Mouse (Mus musculus): ENCODE results near the gene Cyren.

The Cyren gene

GRCm38 (mm10) chr6:34877509-34878321 is at the start of gene Cyren:
Gene Cyren (minus strand): TSS chr6:34878060.
- DNase-seq (ENCODE audit: low read depth): peak; percentile 96

GRCm38 (mm10) chr6:34927594-34927993 is 49.7 kb upstream of the Cyren start:
- no peak for DNase-seq (ENCODE audit: low read depth)

- peak; percentile 79 for DNase-seq (ENCODE audit: low read depth)
Measured at GRCm38 (mm10) chr6:34927156-34927555, 49.3 kb upstream of the Cyren start.

GRCm38 (mm10) chr6:34921941-34922340 is 44.1 kb upstream of the Cyren start:
- peak; percentile 70 for DNase-seq (ENCODE audit: low read depth)

- no peak for DNase-seq (ENCODE audit: low read depth)
Measured at GRCm38 (mm10) chr6:34920631-34921030, 42.8 kb upstream of the Cyren start.

GRCm38 (mm10) chr6:34919956-34920355 is 42.1 kb upstream of the Cyren start, which contains the start of gene Stra8:
Gene Stra8 (plus strand): TSS chr6:34920163.
- no peak for DNase-seq (ENCODE audit: low read depth)

- no peak for DNase-seq (ENCODE audit: low read depth)
Measured at GRCm38 (mm10) chr6:34919146-34919545, 41.3 kb upstream of the Cyren start.

GRCm38 (mm10) chr6:34914462-34914861 is 36.6 kb upstream of the Cyren start:
- no peak for DNase-seq (ENCODE audit: low read depth)

- DNase-seq (ENCODE audit: low read depth): no peak
Measured at GRCm38 (mm10) chr6:34913341-34914040, 35.6 kb upstream of the Cyren start.

- DNase-seq (ENCODE audit: low read depth): peak; percentile 97
Measured at GRCm38 (mm10) chr6:34910371-34911219, 32.7 kb upstream of the Cyren start, which contains the start of gene Wdr91. Gene Wdr91 (minus strand): TSS chr6:34910876.

GRCm38 (mm10) chr6:34909631-34910345 is 31.9 kb upstream of the Cyren start:
- DNase-seq (ENCODE audit: low read depth): no peak

- DNase-seq (ENCODE audit: low read depth): no peak
Measured at GRCm38 (mm10) chr6:34907696-34908260, 29.9 kb upstream of the Cyren start.

GRCm38 (mm10) chr6:34907121-34907614 is 29.3 kb upstream of the Cyren start:
- no peak for DNase-seq (ENCODE audit: low read depth)

- DNase-seq (ENCODE audit: low read depth): no peak
Measured at GRCm38 (mm10) chr6:34906661-34907060, 28.8 kb upstream of the Cyren start.

- no peak for DNase-seq (ENCODE audit: low read depth)
Measured at GRCm38 (mm10) chr6:34906125-34906524, 28.3 kb upstream of the Cyren start.

GRCm38 (mm10) chr6:34904361-34904760 is 26.5 kb upstream of the Cyren start:
- no peak for DNase-seq (ENCODE audit: low read depth)

- no peak for DNase-seq (ENCODE audit: low read depth)
Measured at GRCm38 (mm10) chr6:34903851-34904250, 26.0 kb upstream of the Cyren start.

- DNase-seq (ENCODE audit: low read depth): no peak
Measured at GRCm38 (mm10) chr6:34903441-34903840, 25.6 kb upstream of the Cyren start.

GRCm38 (mm10) chr6:34902578-34902977 is 24.7 kb upstream of the Cyren start:
- no peak for DNase-seq (ENCODE audit: low read depth)

- DNase-seq (ENCODE audit: low read depth): peak; percentile 51
Measured at GRCm38 (mm10) chr6:34901911-34902444, 24.1 kb upstream of the Cyren start.

- DNase-seq (ENCODE audit: low read depth): no peak
Measured at GRCm38 (mm10) chr6:34900990-34901389, 23.1 kb upstream of the Cyren start.
